In the genomic region with DNA sequence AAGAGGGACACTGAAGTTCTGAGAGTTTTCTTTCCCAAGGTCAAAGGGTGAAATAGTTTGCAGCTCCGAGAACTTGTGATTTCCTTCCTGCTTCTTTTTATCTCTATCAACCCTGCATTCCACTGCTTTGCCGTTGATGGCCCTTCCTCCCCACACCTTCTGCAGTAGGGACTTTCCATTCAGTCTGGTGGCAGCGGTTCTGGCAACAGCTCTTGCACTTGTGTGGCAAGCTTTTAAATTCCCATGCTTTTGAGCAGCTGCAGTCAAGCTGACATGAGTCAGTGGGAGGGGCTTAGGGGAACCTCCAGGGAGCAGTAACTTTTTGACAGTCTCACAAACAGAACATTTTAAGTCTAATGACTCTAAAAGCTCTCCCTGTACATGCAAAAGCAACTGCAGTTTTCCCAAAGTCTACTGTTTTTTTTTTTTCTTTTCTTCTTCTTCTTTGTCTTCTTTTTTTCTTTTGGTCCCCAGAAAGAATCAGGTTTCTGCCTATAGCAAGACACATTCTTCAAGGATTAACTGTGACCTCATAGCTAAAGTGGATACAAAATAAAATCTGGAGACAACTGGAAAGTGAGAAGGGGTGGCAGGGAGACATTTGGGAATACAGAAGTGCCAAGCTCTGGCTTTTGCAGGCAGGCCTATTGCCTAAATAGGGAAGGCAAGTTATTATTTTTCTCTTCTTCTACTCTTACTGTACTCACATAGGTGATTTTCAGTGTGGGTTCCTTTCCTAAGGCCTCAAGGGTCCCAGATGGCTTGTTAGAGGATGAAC, we compare ENCODE assay signal across 9 mouse cellular contexts.
DNase-seq lines count a peak whose midpoint lies in the region; ATAC-seq and TF ChIP-seq lines count a peak whose summit lies in the region.
"Had no signal": no experiment of that assay in that cellular context is flagged by ENCODE, and none has a peak within 500 bp of the region (broad histone marks: within the 10 kb centered on the region; RNA-seq: fewer than 3 reads in every experiment).

No protein-coding gene starts in this region.

- no peaks in the 10 kb centered on the region for H3K36me3 ChIP-seq in megakaryocyte, embryonic 14.5 days (replicated peaks; ENCODE audit: low read length)
- H3K36me3 ChIP-seq in lung, embryonic 15.5 days = no peaks in the 10 kb centered on the region
- H3K36me3 ChIP-seq in thymus, adult 2 months (ENCODE audit: control insufficient read depth, insufficient read depth, low read length) = no peaks in the 10 kb centered on the region
- H3K36me3 ChIP-seq: G1E had no signal

- 4% methylated on average over 3 of the region's 3 CpGs for WGBS in lung, embryonic 15.5 days
- WGBS in thymus, adult 2 months = 9% methylated on average over 3 of the region's 3 CpGs

- H3K9ac ChIP-seq in lung, embryonic 15.5 days = no peak overlapping the region

- no peaks in the 10 kb centered on the region for H3K27me3 ChIP-seq in megakaryocyte, embryonic 14.5 days (replicated peaks)
- H3K27me3 ChIP-seq in lung, embryonic 15.5 days = no peaks in the 10 kb centered on the region
- no peaks in the 10 kb centered on the region for H3K27me3 ChIP-seq in thymus, adult 2 months (ENCODE audit: control insufficient read depth, insufficient read depth, low read length)

- H3K27ac ChIP-seq in lung, embryonic 15.5 days = peak overlapping the region; percentile 64
- H3K27ac ChIP-seq in thymus, adult 2 months (ENCODE audit: control insufficient read depth, insufficient read depth, low read length) = no peak overlapping the region

- no peaks in the 10 kb centered on the region for H3K9me3 ChIP-seq in megakaryocyte, embryonic 14.5 days
- H3K9me3 ChIP-seq in lung, embryonic 15.5 days = no peaks in the 10 kb centered on the region
- H3K9me3 ChIP-seq: G1E had no signal

- H3K4me2 ChIP-seq in lung, embryonic 15.5 days = peak overlapping the region; percentile 31; the same call in 1 of the 2 replicates

- peak; percentile 88 for DNase-seq in fibroblast of lung, adult 2 months (ENCODE audit: low read depth)
- peak; percentile 7 for DNase-seq in induced T-regulatory cell, adult 2 months (ENCODE audit: low read depth)
- DNase-seq in thymus, adult 2 months = no peak
- no peak for DNase-seq in cerebellum, postnatal 14 days
- no peak for DNase-seq in B cell, adult 2 months

- TF ChIP-seq POLR2A in thymus, adult 2 months (IDR thresholded peaks at IDR 0.05; ENCODE audit: control insufficient read depth, extremely low read depth, insufficient read depth, low read length, poor library complexity) = no peak

- no peak; the same call in 1 of the 2 replicates for ATAC-seq in megakaryocyte, adult 5-6 weeks (ENCODE audit: poor library complexity, severe bottlenecking)
- ATAC-seq in lung, embryonic 15.5 days (ENCODE audit: borderline replicate concordance, extremely low read depth, low FRiP score, low TSS enrichment) = peak; percentile 75; the same call in 1 of the 2 replicates

- no peak for TF ChIP-seq CTCF in thymus, adult 2 months (IDR thresholded peaks at IDR 0.05; ENCODE audit: borderline replicate concordance, control insufficient read depth, extremely low read depth, insufficient read depth, low read length, poor library complexity)

- peaks cover 24% of the 10 kb centered on the region for H3K4me1 ChIP-seq in megakaryocyte, embryonic 14.5 days
- peaks cover 21% of the 10 kb centered on the region for H3K4me1 ChIP-seq in lung, embryonic 15.5 days
- H3K4me1 ChIP-seq in thymus, adult 2 months (replicated peaks; ENCODE audit: control insufficient read depth, insufficient read depth, low read length) = 0 out of 2 replicates have a peak, but pooled peaks cover 2% of the 10 kb centered on the region

- peak overlapping the region; percentile 69 for H3K4me3 ChIP-seq in megakaryocyte, embryonic 14.5 days (replicated peaks)
- no peak overlapping the region for H3K4me3 ChIP-seq in lung, embryonic 15.5 days
- no peak overlapping the region for H3K4me3 ChIP-seq in thymus, adult 2 months (ENCODE audit: control insufficient read depth, insufficient read depth, low read length)

Comparison
In these comparisons a context has a peak if more than half of its experiments do, and no peak if none do; other contexts are left out.
1. DNase-seq: peak in fibroblast of lung, adult 2 months (single experiment) and induced T-regulatory cell, adult 2 months (single experiment); none in thymus, adult 2 months (single experiment), cerebellum, postnatal 14 days (0 of 2) and B cell, adult 2 months (0 of 2).